Mouse (Mus musculus) layer of hippocampus, adult 2 months (tissue): Measurements from ENCODE around the gene Mphosph9. TPM values are rescaled to one million over a fixed set of nuclear protein-coding genes. Genes with fewer than 3 reads are reported as not detected.

Experiments
- DNase-seq, 2 experiments: peaks; one replicate each; pipeline ENCODE4 v3.0.0; 2022; ENCODE audit warnings: low spot score in 2 of 2
- H3K27ac ChIP-seq: fragments of 200-600 bp; 2 replicates; pipeline ENCODE4 v1.8.1; 2022
- H3K4me3 ChIP-seq: fragments of 200-600 bp; 2 replicates; pipeline ENCODE4 v1.8.1; 2022; ENCODE audit warnings: mild to moderate bottlenecking
- CTCF ChIP-seq: fragments of 200-600 bp; conservative IDR thresholded peaks from 2 replicates; pipeline ENCODE4 v1.8.1; 2022; ENCODE audit warnings: antibody characterized with exemption, mild to moderate bottlenecking, moderate library complexity
- total RNA-seq, 2 experiments: library from RNA; stranded (reverse); gene quantifications; 2 replicates each; pipeline ENCODE4 v1.2.3; 2021

Mphosph9 gene
- total RNA-seq, 2 experiments from 2014 or later: 18.9 to 19.3 TPM

DNA sequence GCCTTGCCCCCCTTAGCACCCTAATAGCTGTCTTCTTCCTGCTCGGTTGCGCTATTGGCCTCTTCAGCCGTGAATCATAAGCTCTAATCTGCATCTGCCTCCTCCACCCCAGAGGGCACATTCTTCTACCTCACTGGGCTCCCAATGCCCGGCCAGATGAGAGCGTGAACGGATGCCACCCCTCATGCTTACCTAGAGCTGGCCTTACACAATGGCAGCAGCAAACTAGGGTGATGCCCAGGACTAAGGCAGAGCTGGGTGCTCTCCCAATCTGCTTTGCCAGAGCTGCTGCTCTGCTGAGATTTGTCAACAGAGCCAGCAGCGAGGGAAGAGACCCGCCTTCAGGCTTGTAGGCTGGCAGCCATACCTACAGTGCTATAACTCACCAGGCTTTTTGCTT, 119.7 kb downstream of the Mphosph9 start:
- H3K27ac ChIP-seq: peak overlapping the region; percentile 80
- H3K4me3 ChIP-seq: 0 out of 2 replicates have a peak overlapping the region, but pooled peaks have one; percentile 13
- TF ChIP-seq CTCF: no peak
- DNase-seq: no peak

DNA sequence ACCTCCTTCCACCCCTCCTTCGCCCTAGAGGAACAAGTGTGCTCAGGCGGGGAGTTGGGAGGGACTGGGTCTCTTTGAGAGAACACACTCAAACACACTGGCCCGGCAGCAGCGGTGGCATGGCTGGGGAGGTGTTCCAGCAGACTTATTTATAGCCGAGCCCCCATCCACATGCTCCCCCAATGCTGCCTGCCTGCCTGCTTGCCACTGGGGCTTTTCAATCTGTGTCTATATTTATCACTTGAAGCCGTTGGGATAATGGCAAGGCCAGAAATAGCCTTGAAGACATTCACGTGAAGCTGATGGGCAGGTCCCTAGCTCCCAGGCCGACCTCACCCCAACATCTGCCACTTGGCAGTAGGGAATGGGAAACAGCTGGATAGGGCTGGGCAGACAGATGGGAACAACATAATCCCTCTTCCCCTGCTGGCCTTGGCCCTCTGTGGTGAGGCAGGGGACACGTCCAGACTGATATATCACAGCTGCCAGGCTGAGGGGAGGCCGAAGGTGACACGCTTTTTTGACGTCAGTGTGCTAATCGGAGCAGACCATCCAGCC, 121.2 kb downstream of the Mphosph9 start:
- no peak; the same call in 1 of the 2 replicates for TF ChIP-seq CTCF
- Histone ChIP-seq H3K4me3 (no peak overlapping the region), H3K27ac (peak overlapping the region; percentile 80)
- no peak for DNase-seq

DNA sequence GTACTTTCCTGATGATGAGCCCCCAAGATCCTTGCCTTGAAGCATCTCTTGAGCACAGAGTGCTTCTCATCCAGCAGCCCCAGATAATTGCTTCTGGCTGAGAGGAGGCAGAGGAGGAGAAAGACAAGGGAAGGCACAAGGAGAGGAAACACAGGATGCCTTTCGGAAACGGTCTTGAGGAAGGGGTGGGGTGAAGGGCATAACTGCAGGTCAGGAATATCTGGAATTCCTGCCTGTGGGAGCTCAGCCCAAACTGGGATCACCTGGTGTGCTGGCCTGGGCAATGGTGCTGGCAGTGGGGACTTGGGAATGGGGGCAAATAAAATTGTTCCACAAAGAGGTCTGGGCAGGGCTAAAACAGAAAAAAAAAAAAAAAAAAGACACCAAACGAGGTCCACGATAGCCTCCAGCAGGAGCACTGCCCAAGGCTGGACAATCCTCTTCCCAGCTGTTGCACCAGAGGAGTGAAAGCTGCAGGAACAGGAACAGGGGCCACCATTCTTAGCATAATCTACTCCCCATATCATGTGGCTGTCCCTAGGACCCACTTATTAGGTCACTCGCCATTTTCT, 121.9 kb downstream of the Mphosph9 start:
- no peak overlapping the region for H3K4me3 ChIP-seq
- TF ChIP-seq CTCF: no peak
- no peak for DNase-seq
- H3K27ac ChIP-seq: peak overlapping the region; percentile 80; the same call in 1 of the 2 replicates

DNA sequence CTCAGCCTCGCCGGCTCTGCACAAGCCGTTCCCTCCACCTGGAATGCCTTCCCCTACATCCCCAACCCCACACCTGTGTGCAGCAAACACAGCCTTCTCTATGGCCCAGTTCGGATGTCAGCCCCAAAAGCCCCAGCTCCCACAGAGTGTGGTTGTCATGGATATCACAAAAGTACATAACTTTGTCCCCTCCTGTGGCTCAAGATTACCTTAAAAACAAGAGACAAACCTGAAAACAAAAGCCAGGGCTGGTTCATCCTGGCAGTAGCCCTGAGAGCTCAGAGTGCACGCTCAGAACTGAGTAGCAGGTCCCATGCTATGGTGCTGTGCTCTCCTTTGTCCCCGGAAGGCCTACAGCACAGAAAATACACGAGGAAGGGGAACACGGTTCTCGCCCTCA, 122.6 kb downstream of the Mphosph9 start:
- H3K27ac ChIP-seq: no peak overlapping the region
- no peak for TF ChIP-seq CTCF
- no peak for DNase-seq
- H3K4me3 ChIP-seq: no peak overlapping the region

DNA sequence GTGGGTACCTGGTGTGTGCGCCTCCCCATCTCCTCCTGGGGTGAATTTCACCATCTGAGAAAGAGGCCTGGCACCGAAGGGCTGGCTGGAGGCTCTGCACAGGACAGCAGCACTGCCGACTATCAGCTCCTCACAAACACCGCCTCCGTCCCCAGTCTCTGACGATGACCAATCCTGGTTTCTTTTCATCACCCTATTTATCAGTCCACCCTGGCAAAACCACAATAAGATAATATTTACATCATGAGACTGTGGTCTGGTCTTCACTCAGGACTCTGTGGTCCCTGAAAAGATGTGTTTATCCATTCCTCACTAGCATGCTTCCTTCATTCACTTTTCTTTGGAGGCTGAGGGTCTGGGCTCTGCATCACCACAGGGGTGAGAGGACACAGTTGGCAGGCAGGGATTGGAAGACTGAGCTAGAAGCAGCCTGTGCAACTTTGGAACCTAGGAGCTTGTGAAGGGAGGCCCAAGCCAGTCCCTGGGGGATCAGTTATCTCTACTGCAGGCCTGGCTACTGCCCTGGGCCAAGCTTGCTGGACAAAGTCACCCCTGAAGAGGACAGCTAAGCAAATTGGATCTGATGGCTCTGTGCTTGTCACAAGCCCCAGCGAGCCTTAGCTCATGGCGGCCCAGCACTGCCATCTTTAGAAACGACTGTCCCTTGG, 123.5 kb downstream of the Mphosph9 start:
- Histone ChIP-seq H3K27ac (no peak overlapping the region), H3K4me3 (no peak overlapping the region)
- DNase-seq: no peak
- TF ChIP-seq CTCF: no peak

DNA sequence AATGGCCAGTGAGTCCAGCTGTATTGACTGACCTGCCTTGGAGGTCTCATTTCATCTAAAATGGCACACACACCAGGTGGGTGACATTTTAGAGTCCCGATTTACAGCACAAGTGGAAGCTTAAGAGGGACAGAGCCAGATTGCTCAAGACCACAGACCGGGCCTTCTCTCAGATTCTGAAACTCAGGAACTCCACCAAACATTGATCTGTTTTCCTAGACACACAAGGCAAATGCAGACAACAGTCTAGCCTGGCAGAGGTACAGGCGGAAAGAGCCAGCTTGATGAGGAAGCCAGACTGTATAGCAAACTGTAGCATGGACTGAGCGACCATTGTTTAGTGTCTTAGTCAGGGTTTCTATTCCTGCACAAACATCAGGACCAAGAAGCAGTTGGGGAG, 124.5 kb downstream of the Mphosph9 start:
- no peak overlapping the region for H3K27ac ChIP-seq
- no peak for DNase-seq

DNA sequence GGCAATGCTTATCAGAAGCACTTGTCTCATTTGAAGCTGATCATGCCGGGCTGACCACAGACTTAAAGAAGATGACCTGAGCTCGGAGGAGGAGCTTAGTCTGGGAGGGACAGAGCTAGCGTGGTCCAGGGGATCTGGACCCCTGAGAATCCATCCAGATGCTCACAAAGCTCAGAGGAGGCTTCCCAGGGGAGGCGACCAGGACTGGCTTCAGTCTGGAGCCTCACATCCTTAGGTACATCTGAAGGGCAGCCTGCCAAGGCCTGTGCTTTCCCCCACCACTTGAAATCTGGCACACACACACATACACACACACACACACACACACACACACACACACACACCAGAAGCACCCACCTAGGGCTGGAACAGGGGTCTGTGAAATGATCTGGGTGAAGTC, 125.7 kb downstream of the Mphosph9 start:
- Histone ChIP-seq H3K27ac (no peak overlapping the region), H3K4me3 (no peak overlapping the region)
- no peak for TF ChIP-seq CTCF
- no peak for DNase-seq

More for the DNA sequence above, 124.5 kb downstream of the Mphosph9 start:
- no peak overlapping the region for H3K4me3 ChIP-seq
- TF ChIP-seq CTCF: no peak

DNA sequence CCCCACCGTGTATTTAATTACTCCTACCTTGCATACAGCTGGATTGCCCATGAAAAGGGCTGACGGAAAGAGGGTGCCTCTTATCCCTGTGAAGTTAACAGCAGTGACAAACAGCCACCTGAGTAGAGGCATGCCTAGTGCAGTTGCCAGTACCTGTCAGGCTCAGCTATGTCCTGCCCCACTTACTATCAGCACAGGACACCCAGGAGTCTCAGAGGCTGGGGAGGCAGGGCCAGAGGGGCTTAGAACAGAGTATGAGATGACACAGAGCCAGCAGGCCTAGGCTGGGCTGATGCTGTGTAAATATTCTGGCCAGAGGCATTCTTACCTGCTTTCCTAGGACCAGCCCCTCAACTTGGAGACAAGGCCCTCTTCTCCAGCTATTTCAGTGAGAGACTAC, 126.2 kb downstream of the Mphosph9 start:
- TF ChIP-seq CTCF: no peak

More for the DNA sequence above, 126.2 kb downstream of the Mphosph9 start:
- no peak for DNase-seq
- no peak overlapping the region for H3K4me3 ChIP-seq
- H3K27ac ChIP-seq: 0 out of 2 replicates have a peak overlapping the region, but pooled peaks have one; percentile 32

Other genes with a start within 250 kb of the Mphosph9 start
- gene Abcb9, start 232.2 kb downstream of the Mphosph9 start, total RNA-seq: 10 to 100 TPM; 27.0 to 31.7 TPM
- 10 to 100 TPM; 32.7 to 38.7 TPM for gene Ogfod2, start 215.7 kb downstream of the Mphosph9 start, total RNA-seq
- 10 to 100 TPM; 49.8 to 52.2 TPM for gene Arl6ip4, start 211.9 kb downstream of the Mphosph9 start, total RNA-seq
- gene Pitpnm2, start 78.2 kb downstream of the Mphosph9 start, total RNA-seq: 100 to 1,000 TPM; 379 to 394 TPM
- gene 2810006K23Rik, start 117 bp upstream of the Mphosph9 start, total RNA-seq: 10 to 100 TPM; 14.5 to 15.4 TPM
- 10 to 100 TPM; 83.6 TPM for gene Cdk2ap1, start 35.1 kb upstream of the Mphosph9 start, total RNA-seq
- gene Sbno1, start 98.0 kb upstream of the Mphosph9 start, total RNA-seq: 100 to 1,000 TPM; 157 to 166 TPM
- 10 to 100 TPM; 55.8 to 70.3 TPM for gene Kmt5a, start 112.0 kb upstream of the Mphosph9 start, total RNA-seq
- 10 to 100 TPM; 19.3 TPM for gene Rilpl2, start 150.4 kb upstream of the Mphosph9 start, total RNA-seq
- gene Snrnp35, start 155.2 kb upstream of the Mphosph9 start, total RNA-seq: 10 to 100 TPM; 25.7 to 25.9 TPM
- gene Rilpl1, start 203.4 kb upstream of the Mphosph9 start, total RNA-seq: 10 to 100 TPM; 69.1 to 78.2 TPM
- gene Tmed2, start 212.7 kb upstream of the Mphosph9 start, total RNA-seq: 10 to 100 TPM; 97.4 to 99.3 TPM
- 10 to 100 TPM; 27.4 to 32.6 TPM for gene Ddx55, start 224.9 kb upstream of the Mphosph9 start, total RNA-seq